ENCODE assay signal across 9 mouse cellular contexts in genomic region chr3:35972985-35973384, GRCm38 (mm10). TPM values are rescaled to one million over a fixed set of nuclear protein-coding genes. Genes with fewer than 3 reads are reported as not detected.
DNase-seq lines count a peak whose midpoint lies in the region; ATAC-seq and TF ChIP-seq lines count a peak whose summit lies in the region.
"Had no signal": no experiment of that assay in that cellular context is flagged by ENCODE, and none has a peak within 500 bp of the region (broad histone marks: within the 10 kb centered on the region; RNA-seq: fewer than 3 reads in every experiment).

No protein-coding gene starts in this region.

- no peak overlapping the region for H3K4me3 ChIP-seq in kidney, adult 2 months (ENCODE audit: insufficient read depth, low read depth, low read length)
- no peak overlapping the region for H3K4me3 ChIP-seq in spleen, adult 2 months (ENCODE audit: extremely low read depth, insufficient read depth, insufficient read length)
- H3K4me3 ChIP-seq in liver, postnatal 0 days (ENCODE audit: low read depth, low read length): no peak overlapping the region
- H3K4me3 ChIP-seq: embryonic facial prominence, embryonic 12.5 days had no signal

- no peak overlapping the region for H3K4me2 ChIP-seq in liver, postnatal 0 days (ENCODE audit: low read depth, low read length)
- H3K4me2 ChIP-seq: embryonic facial prominence, embryonic 12.5 days had no signal

- 82% methylated on average over 4 of the region's 4 CpGs for WGBS in kidney, adult 2 months
- 74% methylated on average over 4 of the region's 4 CpGs for WGBS in spleen, adult 2 months
- 78% methylated on average over 4 of the region's 4 CpGs for WGBS in liver, postnatal 0 days (ENCODE audit: insufficient replicate concordance)

- no peaks in the 10 kb centered on the region; the same call in 1 of the 2 replicates for H3K4me1 ChIP-seq in kidney, adult 2 months (ENCODE audit: control insufficient read depth, insufficient read depth, low read length)
- H3K4me1 ChIP-seq in spleen, adult 2 months (ENCODE audit: control insufficient read depth, insufficient read depth, insufficient read length): no peaks in the 10 kb centered on the region
- no peaks in the 10 kb centered on the region for H3K4me1 ChIP-seq in liver, postnatal 0 days (ENCODE audit: insufficient read depth)
- H3K4me1 ChIP-seq: embryonic facial prominence, embryonic 12.5 days had no signal

- H3K36me3 ChIP-seq in kidney, adult 2 months (ENCODE audit: control insufficient read depth, insufficient read depth, low read length): peaks cover 3% of the 10 kb centered on the region; the same call in 1 of the 2 replicates
- H3K36me3 ChIP-seq in spleen, adult 2 months (ENCODE audit: control insufficient read depth, insufficient read depth, low read length): peaks cover 6% of the 10 kb centered on the region
- H3K36me3 ChIP-seq in liver, postnatal 0 days (replicated peaks; ENCODE audit: insufficient read depth, low read length): peaks cover 17% of the 10 kb centered on the region

- H3K27me3 ChIP-seq in kidney, adult 2 months (replicated peaks; ENCODE audit: control insufficient read depth, insufficient read depth, low read length): no peaks in the 10 kb centered on the region
- H3K27me3 ChIP-seq in spleen, adult 2 months (ENCODE audit: control insufficient read depth, insufficient read depth, low read length): no peaks in the 10 kb centered on the region
- no peaks in the 10 kb centered on the region for H3K27me3 ChIP-seq in liver, postnatal 0 days (ENCODE audit: insufficient read depth, low read length)
- H3K27me3 ChIP-seq: embryonic facial prominence, embryonic 12.5 days had no signal

- peak; percentile 28 for DNase-seq in kidney, adult 2 months
- no peak for DNase-seq in kidney, adult 9 months
- no peak for DNase-seq in spleen, adult 2 months (ENCODE audit: low read depth in 1 of 2, low spot score in 2 of 2)
- no peak for DNase-seq in spleen, postnatal 36 days (ENCODE audit: low spot score in 2 of 2)
- DNase-seq in cerebellum, postnatal 10 days: peak; percentile 48 to 55
- DNase-seq in liver, postnatal 0 days: peak; percentile 38
- DNase-seq in ovary, adult 18-20 months (ENCODE audit: low spot score): no peak

- no peak overlapping the region for H3K9ac ChIP-seq in liver, postnatal 0 days (replicated peaks)
- H3K9ac ChIP-seq: embryonic facial prominence, embryonic 12.5 days had no signal

- TF ChIP-seq POLR2A in kidney, adult 2 months (IDR thresholded peaks at IDR 0.05; ENCODE audit: low read depth, low read length): no peak
- TF ChIP-seq POLR2A in spleen, adult 2 months (IDR thresholded peaks at IDR 0.05; ENCODE audit: low read depth, low read length): no peak

- peak; percentile 59; the same call in 1 of the 2 replicates for ATAC-seq in liver, postnatal 0 days
- no peak for ATAC-seq in activated CD4-positive, CD25-positive, alpha-beta regulatory T cell, adult 4 months

- no peaks in the 10 kb centered on the region for H3K9me3 ChIP-seq in liver, postnatal 0 days (ENCODE audit: low read length)
- H3K9me3 ChIP-seq: embryonic facial prominence, embryonic 12.5 days had no signal

- TF ChIP-seq CTCF in kidney, adult 2 months (conservative IDR thresholded peaks at IDR 0.05; ENCODE audit: insufficient read depth, insufficient read length, low read depth, low read length): peak; percentile 35
- peak; percentile 28; the same call in 1 of the 2 replicates for TF ChIP-seq CTCF in spleen, adult 2 months (IDR thresholded peaks at IDR 0.05; ENCODE audit: extremely low read depth, insufficient read depth, insufficient read length, insufficient replicate concordance)
- peak; percentile 80 for TF ChIP-seq CTCF in liver, postnatal 0 days (IDR thresholded peaks at IDR 0.05; ENCODE audit: low read depth)

- H3K27ac ChIP-seq in kidney, adult 2 months (ENCODE audit: insufficient read depth, low read depth, low read length): no peak overlapping the region
- H3K27ac ChIP-seq in spleen, adult 2 months (ENCODE audit: insufficient read depth, low read length): no peak overlapping the region
- H3K27ac ChIP-seq in liver, postnatal 0 days (ENCODE audit: low read depth): no peak overlapping the region
- H3K27ac ChIP-seq: embryonic facial prominence, embryonic 12.5 days had no signal

- TF ChIP-seq EP300 in liver, postnatal 0 days (IDR thresholded peaks at IDR 0.05; ENCODE audit: low read depth): no peak

RNA-seq across cellular contexts. Expression of gene Mccc1, which starts 27.5 kb away (rescaled TPM):
- 73.3 and 73.7 TPM in 2 replicates for polyA plus RNA-seq in kidney, adult 2 months (2012; rRNA removed)
- polyA plus RNA-seq in spleen, adult 2 months (2012; rRNA removed): 4.7 and 4.8 TPM in 2 replicates
- polyA plus RNA-seq in liver, postnatal 0 days (2015; fragmentation: Nextera tagmentation; extraction: Ambion mirVana): 15.2 and 15.5 TPM in 2 replicates
- polyA plus RNA-seq in activated CD4-positive, CD25-positive, alpha-beta regulatory T cell, adult 4 months (2017; shearing (Covaris generic)): 10 to 100 TPM; 12.8 to 20.5 TPM

RNA-seq across cellular contexts. Expression of gene Dcun1d1, which starts 35.7 kb away (rescaled TPM):
- 8.2 and 11.9 TPM in 2 replicates for polyA plus RNA-seq in kidney, adult 2 months (2012; rRNA removed)
- 3.6 and 7.4 TPM in 2 replicates for polyA plus RNA-seq in spleen, adult 2 months (2012; rRNA removed)
- 77.0 and 77.5 TPM in 2 replicates for polyA plus RNA-seq in liver, postnatal 0 days (2015; fragmentation: Nextera tagmentation; extraction: Ambion mirVana)
- 100 to 1,000 TPM; 110 to 118 TPM for polyA plus RNA-seq in activated CD4-positive, CD25-positive, alpha-beta regulatory T cell, adult 4 months (2017; shearing (Covaris generic))

Comparison
In these comparisons a context has a peak if more than half of its experiments do, and no peak if none do; other contexts are left out.
1. DNase-seq: peak in kidney, adult 2 months (single experiment), cerebellum, postnatal 10 days (2 of 2) and liver, postnatal 0 days (single experiment); none in kidney, adult 9 months (single experiment), spleen, adult 2 months (0 of 2), spleen, postnatal 36 days (0 of 2) and ovary, adult 18-20 months (single experiment).
2. CTCF ChIP-seq: peak in every context shown above with its lines; median percentile 80 in liver, postnatal 0 days; 35 in kidney, adult 2 months; 28 in spleen, adult 2 months.